Mouse (Mus musculus): ENCODE measurements around the gene Gm5244. TPM values are rescaled to one million over a fixed set of nuclear protein-coding genes. Genes with fewer than 3 reads are reported as not detected.

Gene Gm5244
- polyA plus RNA-seq, 1 experiment from 2014 or later = not detected

Other genes with a start within 250 kb of the Gm5244 start
- gene Gm4952, start 246.7 kb upstream of the Gm5244 start, polyA plus RNA-seq (2016; fragmentation: Nextera tagmentation; extraction: Ambion mirVana) = not detected in 2 replicates
- not detected in 2 replicates for gene Glyat, start 213.4 kb upstream of the Gm5244 start, polyA plus RNA-seq (2016; fragmentation: Nextera tagmentation; extraction: Ambion mirVana)
- gene Olfr1442, start 176.2 kb upstream of the Gm5244 start, polyA plus RNA-seq (2016; fragmentation: Nextera tagmentation; extraction: Ambion mirVana) = not detected in 2 replicates
- gene Olfr1443, start 168.6 kb upstream of the Gm5244 start, polyA plus RNA-seq (2016; fragmentation: Nextera tagmentation; extraction: Ambion mirVana) = not detected in 2 replicates
- gene Keg1, start 150.9 kb upstream of the Gm5244 start, polyA plus RNA-seq (2016; fragmentation: Nextera tagmentation; extraction: Ambion mirVana) = not detected in 2 replicates
- 1.7 and 2.3 TPM in 2 replicates for gene Cntf, start 81.0 kb upstream of the Gm5244 start, polyA plus RNA-seq (2016; fragmentation: Nextera tagmentation; extraction: Ambion mirVana)
- 16.5 and 17.1 TPM in 2 replicates for gene Zfp91, start 50.6 kb upstream of the Gm5244 start, polyA plus RNA-seq (2016; fragmentation: Nextera tagmentation; extraction: Ambion mirVana)
- 0.98 and 1.3 TPM in 2 replicates for gene Lpxn, start 50.5 kb upstream of the Gm5244 start, polyA plus RNA-seq (2016; fragmentation: Nextera tagmentation; extraction: Ambion mirVana)
- not detected in 2 replicates for gene Olfr1444, start 10.6 kb downstream of the Gm5244 start, polyA plus RNA-seq (2016; fragmentation: Nextera tagmentation; extraction: Ambion mirVana)
- not detected in 2 replicates for gene Olfr1445, start 37.2 kb downstream of the Gm5244 start, polyA plus RNA-seq (2016; fragmentation: Nextera tagmentation; extraction: Ambion mirVana)
- gene Olfr1446, start 46.8 kb downstream of the Gm5244 start, polyA plus RNA-seq (2016; fragmentation: Nextera tagmentation; extraction: Ambion mirVana) = not detected in 2 replicates
- not detected in 2 replicates for gene Olfr1447, start 57.1 kb downstream of the Gm5244 start, polyA plus RNA-seq (2016; fragmentation: Nextera tagmentation; extraction: Ambion mirVana)
- not detected in 2 replicates for gene Olfr1448, start 77.7 kb downstream of the Gm5244 start, polyA plus RNA-seq (2016; fragmentation: Nextera tagmentation; extraction: Ambion mirVana)
- gene Olfr1449, start 84.2 kb downstream of the Gm5244 start, polyA plus RNA-seq (2016; fragmentation: Nextera tagmentation; extraction: Ambion mirVana) = not detected in 2 replicates
- not detected in 2 replicates for gene Olfr1450, start 103.6 kb downstream of the Gm5244 start, polyA plus RNA-seq (2016; fragmentation: Nextera tagmentation; extraction: Ambion mirVana)
- gene Olfr1451, start 148.3 kb downstream of the Gm5244 start, polyA plus RNA-seq (2016; fragmentation: Nextera tagmentation; extraction: Ambion mirVana) = not detected in 2 replicates
- not detected in 2 replicates for gene Olfr1453, start 181.6 kb downstream of the Gm5244 start, polyA plus RNA-seq (2016; fragmentation: Nextera tagmentation; extraction: Ambion mirVana)
- not detected in 2 replicates for gene Olfr1454, start 213.9 kb downstream of the Gm5244 start, polyA plus RNA-seq (2016; fragmentation: Nextera tagmentation; extraction: Ambion mirVana)

Measured in limb, embryonic 12.5 days (tissue).